Mouse (Mus musculus): ENCODE data around the gene Sco2.

Sco2 gene

DNA sequence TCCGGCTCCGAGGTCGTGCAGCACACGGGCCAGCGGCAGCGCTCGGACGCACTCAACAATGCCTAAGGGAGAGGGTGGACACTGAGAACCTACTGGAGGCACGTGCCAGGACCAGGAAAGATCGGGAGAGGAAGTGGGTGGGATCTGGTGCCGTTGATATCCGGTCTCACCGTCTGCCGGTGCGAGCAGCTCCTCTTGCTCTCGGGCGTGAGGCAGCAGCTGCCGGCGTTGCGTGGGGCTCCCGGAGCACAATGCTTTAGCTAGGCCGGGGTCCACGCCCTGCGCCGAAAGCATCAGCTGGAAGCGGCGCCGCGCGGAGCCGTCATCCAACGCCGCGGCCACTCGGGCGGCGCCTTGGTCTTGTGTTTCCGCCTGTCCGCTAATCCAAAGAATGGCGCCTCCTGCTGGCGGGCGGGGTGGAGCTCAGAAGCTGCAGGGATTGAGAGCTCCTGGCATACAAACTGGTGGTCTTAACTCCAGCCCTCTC is at the start of gene Sco2:
Sco2 (minus strand) TSS at position 85 of the 487 bp plus-strand sequence.
- DNase-seq (ENCODE audit: low spot score) = peak; percentile 96

- no peak for DNase-seq (ENCODE audit: low spot score)
Observed at GRCm38 (mm10) chr15:89421938-89422337, 48.3 kb upstream of the Sco2 start.

GRCm38 (mm10) chr15:89415282-89415681 is 41.6 kb upstream of the Sco2 start:
- DNase-seq (ENCODE audit: low spot score) = no peak

DNA sequence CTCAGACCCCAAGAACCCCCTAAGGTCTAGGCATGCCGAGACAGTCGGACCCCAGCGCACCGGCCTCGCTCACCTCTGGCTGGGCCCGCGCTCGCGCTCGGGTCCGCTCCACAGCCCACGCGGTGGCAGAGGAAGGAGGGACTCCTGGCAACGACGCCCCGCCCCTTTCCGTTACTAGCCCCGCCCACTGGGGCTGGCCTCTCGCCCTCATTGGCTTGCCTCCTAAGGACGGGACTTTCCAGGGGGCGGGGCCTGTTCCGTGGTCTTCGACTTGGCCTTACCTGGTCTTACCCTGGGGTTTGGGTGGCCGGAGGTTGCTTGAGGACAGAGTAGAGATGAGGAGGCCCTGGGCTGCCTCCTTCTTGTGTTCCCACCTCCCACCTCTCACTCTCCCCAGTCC is 36.5 kb upstream of the Sco2 start, which contains the start of gene Syce3:
Syce3 (minus strand) TSS at position 386 of the 400 bp plus-strand sequence.
- DNase-seq (ENCODE audit: low spot score) = no peak

GRCm38 (mm10) chr15:89406691-89407090 is 33.0 kb upstream of the Sco2 start:
- no peak for DNase-seq (ENCODE audit: low spot score)

DNA sequence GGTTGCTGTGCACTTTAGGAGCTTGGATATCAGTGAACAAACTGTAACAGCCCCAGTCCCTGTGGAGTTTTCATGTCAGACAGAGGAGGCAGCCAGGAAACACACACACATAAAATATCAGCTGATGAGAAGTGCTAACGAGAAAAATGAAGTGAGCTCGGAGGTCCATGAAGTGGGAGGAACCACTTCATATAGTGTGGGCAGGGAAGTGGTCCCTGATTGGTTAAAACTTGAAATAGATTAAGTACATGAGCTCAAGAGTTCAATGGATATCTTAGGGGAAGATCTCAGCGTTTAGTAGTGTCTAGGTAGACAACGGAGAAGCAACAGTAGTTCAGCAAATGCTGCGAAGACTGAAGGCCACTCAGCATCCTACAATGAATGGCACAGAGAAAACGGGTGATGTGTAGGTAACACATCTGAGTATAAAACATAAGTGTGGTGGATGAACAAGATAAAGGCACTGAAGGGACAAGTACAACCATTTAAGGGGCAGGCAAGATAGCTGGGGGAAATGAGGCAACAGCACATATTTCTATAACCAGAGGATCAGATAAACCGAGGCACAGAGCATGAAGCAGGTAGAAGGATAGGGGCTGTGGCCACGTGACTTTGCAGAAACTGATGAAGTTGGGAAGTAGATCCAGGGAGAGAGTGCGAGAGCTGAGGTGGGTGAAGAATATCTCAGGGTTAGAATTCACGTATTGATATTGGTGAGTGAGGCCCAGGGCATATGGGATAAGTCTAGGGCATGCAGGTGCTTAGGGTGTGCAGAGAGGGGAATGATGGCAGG is 31.4 kb upstream of the Sco2 start:
- no peak for DNase-seq (ENCODE audit: low spot score)

DNA sequence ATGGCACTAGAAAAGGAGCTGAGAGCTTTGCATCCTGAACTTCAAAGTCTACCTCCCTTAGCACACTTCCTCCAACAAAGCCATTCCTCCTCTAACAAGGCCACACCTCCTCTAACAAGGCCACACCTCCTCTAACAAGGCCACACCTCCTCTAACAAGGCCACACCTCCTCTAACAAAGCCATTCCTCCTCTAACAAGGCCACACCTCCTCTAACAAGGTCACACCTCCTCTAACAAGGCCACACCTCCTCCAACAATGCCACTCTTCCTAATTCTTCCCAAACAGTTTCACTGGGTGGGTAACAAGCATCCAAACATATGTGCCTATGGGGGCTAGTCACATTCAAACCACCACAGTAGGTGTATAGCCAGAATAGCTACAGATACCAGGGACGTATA is 28.8 kb upstream of the Sco2 start:
- no peak for DNase-seq (ENCODE audit: low spot score)

DNA sequence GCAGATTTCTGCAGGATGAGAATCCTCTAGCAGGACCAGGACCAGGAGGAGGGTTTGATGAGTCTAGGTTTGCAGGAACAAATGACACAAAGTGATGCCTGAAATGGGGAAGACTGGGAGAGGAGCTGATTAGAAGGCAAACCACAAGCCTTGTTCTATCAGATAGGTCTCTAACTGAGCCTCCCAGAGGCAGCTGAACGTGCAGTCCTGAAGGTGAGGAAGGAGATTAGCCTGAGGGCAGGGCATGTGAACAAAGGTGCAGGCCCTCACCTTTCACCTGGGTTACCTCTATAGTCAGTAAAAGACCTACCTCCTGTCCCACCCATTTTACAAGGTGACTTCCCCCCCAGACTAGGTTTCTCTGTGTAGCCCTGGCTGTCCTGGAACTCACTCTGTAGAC is 26.1 kb upstream of the Sco2 start:
- no peak for DNase-seq (ENCODE audit: low spot score)

DNA sequence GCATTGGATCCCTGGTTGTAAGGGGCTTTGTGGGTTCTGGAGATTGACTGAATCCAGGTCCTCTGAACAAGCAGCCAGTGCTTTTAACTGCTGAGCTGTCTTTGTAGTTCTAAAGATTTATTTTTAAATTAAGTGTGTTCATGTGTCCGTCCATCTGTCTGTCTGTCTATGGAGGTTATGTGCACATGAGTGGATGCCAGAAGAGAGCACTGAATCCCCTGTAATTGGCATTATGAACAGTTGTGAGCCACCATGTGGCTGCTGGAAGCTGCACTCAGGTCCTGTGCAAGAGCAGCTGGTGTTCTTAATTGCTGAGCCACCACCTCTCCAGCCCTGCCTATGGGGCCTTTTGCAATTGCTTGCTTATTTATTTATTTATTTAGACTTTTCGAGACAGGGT is 24.5 kb upstream of the Sco2 start:
- no peak for DNase-seq (ENCODE audit: low spot score)

GRCm38 (mm10) chr15:89396883-89397282 is 23.2 kb upstream of the Sco2 start:
- no peak for DNase-seq (ENCODE audit: low spot score)

DNA sequence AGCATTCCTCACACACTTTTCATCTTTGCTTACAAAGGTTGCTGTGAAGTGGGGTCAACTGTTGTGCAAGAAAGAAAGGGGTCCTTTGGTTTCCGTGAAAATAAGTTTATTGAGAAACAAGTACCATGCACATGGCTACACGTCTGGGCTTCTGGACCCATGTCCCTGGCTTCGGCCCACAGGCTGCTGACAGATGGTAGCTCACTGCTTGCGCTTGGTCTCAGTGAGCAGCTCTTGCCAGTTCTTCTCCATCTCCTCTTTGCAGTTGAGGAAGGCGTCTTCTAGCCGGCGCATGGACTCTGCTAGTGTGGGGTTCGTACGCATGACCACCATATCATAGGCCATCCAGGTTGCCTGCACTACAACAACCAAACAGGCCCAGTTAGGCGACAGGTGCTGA is 16.4 kb upstream of the Sco2 start:
- no peak for DNase-seq (ENCODE audit: low spot score)

DNA sequence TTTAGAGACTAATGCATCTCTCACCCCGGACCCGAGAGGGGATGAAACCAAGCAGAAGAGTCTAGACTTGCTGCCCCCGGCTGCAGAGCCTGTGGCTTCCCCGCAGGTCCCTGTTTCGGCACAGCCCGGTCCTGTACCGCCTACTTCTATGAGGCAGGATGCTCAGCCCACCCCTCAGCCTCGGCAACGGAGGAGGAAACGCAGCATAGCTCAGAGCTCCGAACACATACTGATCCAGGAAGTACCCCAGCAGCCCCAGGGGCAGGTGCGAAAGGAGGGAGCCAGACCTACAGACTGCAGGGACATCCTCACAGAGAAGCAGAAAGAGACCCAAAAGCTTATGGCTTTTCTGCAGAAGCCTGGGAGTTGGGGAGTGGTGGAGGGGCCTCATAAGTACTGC is 13.5 kb upstream of the Sco2 start:
- no peak for DNase-seq (ENCODE audit: low spot score)

GRCm38 (mm10) chr15:89384617-89385016 is 11.0 kb upstream of the Sco2 start, which contains the start of gene Klhdc7b:
TSS of gene Klhdc7b (plus strand) at chr15:89384917.
- no peak for DNase-seq (ENCODE audit: low spot score)

- no peak for DNase-seq (ENCODE audit: low spot score)
Observed at GRCm38 (mm10) chr15:89379429-89379828, 5.8 kb upstream of the Sco2 start.

DNA sequence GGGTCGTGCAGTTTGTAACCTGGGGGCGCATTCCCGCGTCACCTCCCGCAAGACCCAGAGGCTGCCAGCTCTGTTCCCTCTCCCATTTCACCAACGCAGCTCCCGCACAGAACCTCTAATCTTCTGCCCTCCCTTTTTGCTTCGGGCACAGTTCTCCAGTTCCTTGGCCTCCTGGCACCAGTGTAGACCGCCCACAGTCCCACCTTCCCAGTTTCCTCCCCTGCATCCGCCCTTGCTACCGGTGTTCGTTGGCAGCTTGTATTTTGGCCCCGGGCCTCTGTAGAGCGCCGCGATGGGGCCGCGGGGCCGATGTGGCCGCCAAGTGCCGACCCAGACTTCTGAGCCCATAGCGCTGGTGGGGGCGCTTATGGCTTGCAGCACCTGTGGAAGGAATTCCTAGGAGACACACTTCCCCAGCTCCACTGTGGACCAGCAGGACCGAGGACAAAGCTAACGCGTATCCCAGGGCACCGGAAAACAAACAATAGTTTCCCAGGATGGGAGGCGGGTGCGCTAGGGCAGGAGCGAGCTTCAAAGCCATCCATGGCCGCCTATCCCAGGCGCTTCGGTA is 5.3 kb upstream of the Sco2 start, which contains the start of gene Odf3b:
Odf3b (minus strand) TSS at position 452 of the 571 bp plus-strand sequence.
- no peak for DNase-seq (ENCODE audit: low spot score)

- DNase-seq (ENCODE audit: low spot score) = no peak
Observed at GRCm38 (mm10) chr15:89377938-89378828, 4.5 kb upstream of the Sco2 start.

- DNase-seq (ENCODE audit: low spot score) = no peak
Observed at GRCm38 (mm10) chr15:89377362-89377761, 3.7 kb upstream of the Sco2 start.

GRCm38 (mm10) chr15:89376957-89377356 is 3.3 kb upstream of the Sco2 start, which contains the start of gene Tymp:
TSS of gene Tymp (minus strand) at chr15:89377039.
- DNase-seq (ENCODE audit: low spot score) = no peak

- no peak for DNase-seq (ENCODE audit: low spot score)
Observed at GRCm38 (mm10) chr15:89376040-89376439, 2.4 kb upstream of the Sco2 start.

- no peak for DNase-seq (ENCODE audit: low spot score)
Observed at GRCm38 (mm10) chr15:89374801-89375534, 1.3 kb upstream of the Sco2 start.

DNA sequence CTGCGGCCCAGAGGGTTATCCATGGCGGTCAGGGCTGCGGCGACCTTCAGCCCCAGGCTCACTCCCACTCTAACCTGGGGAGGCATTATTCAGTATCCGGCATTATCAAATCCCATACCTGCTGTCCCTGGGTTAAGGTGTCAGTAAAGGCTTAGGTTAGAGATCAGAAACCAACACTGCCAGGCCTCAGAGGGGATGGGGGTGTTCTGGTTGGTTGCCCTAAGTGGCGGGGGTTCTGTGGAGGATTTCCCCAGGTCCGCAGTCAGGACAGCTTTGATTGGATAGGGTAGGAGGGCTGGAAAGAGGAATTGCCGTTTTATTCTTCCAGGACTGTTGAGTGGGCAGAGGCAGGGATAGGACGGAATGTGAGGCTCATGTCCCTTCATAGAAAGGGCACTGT is 694 bp upstream of the Sco2 start:
- DNase-seq (ENCODE audit: low spot score) = no peak
